Mouse (Mus musculus) hindbrain, embryonic 14.5 days (tissue): ENCODE results near the gene Klre1. TPM values are rescaled to one million over a fixed set of nuclear protein-coding genes. Genes with fewer than 3 reads are reported as not detected.
"Not testable (repeated sequence)": the region's sequence is repeated elsewhere in the genome, so short reads cannot be mapped to it uniquely, and the experiment has no call there.

Experiments
- ATAC-seq: fragments of 200-750 bp; cut with Nextera tagmentation; 2 replicates; pipeline ENCODE4 v1.8.0; 2017; ENCODE audit warnings: moderate number of reproducible peaks, mild to moderate bottlenecking, moderate TSS enrichment, moderate library complexity; ENCODE audit not compliant: low FRiP score
- DNase-seq: peaks from one replicate; pipeline ENCODE4 v3.0.0-alpha.2; 2015; ENCODE audit warnings: low spot score
- H3K27ac ChIP-seq: fragments of 300-500 bp; sonication (generic); 2 replicates; pipeline ENCODE4 v1.5.1; 2014; ENCODE audit warnings: mild to moderate bottlenecking, moderate library complexity
- H3K27me3 ChIP-seq: fragments of 300-500 bp; sonication (generic); 2 replicates; pipeline ENCODE4 v1.6.1; 2014; ENCODE audit warnings: mild to moderate bottlenecking, low read length, mixed read lengths; ENCODE audit not compliant: control insufficient read depth, insufficient read depth
- H3K36me3 ChIP-seq: fragments of 300-500 bp; sonication (generic); replicated peaks from 2 replicates; pipeline ENCODE4 v1.6.1; 2014; ENCODE audit not compliant: control insufficient read depth, insufficient read depth
- H3K4me1 ChIP-seq: fragments of 300-500 bp; sonication (generic); replicated peaks from 2 replicates; pipeline ENCODE4 v1.6.1; 2014; ENCODE audit warnings: antibody characterized with exemption, low read length, mixed read lengths; ENCODE audit not compliant: control insufficient read depth, insufficient read depth
- H3K4me2 ChIP-seq: fragments of 300-500 bp; sonication (generic); replicated peaks from 2 replicates; pipeline ENCODE4 v1.6.1; 2014; ENCODE audit warnings: mild to moderate bottlenecking, moderate library complexity
- H3K4me3 ChIP-seq: fragments of 300-500 bp; sonication (generic); replicated peaks from 2 replicates; pipeline ENCODE4 v1.5.1; 2014; ENCODE audit warnings: mild to moderate bottlenecking, low read length
- H3K9ac ChIP-seq: fragments of 300-500 bp; sonication (generic); 2 replicates; pipeline ENCODE4 v1.6.1; 2014
- H3K9me3 ChIP-seq: fragments of 300-500 bp; sonication (generic); 2 replicates; pipeline ENCODE4 v1.6.1; 2016; ENCODE audit warnings: low read length; ENCODE audit not compliant: control insufficient read depth
- WGBS: fragments of 180-500 bp; shearing (Covaris S2); extraction: QIAGEN DNeasy Blood & Tissue Kit; methylation state at CpG from one replicate; pipeline ENCODE4 v1.1.7; 2014; 5-methylcytosine and 5-hydroxymethylcytosine counted together
- polyA plus RNA-seq: library from polyadenylated mRNA; unstranded; fragments of >200 nt; fragmentation: Nextera tagmentation; extraction: Ambion mirVana; gene quantifications from 2 replicates; pipeline ENCODE4 v1.2.1, GENCODE M21; 2014

The Klre1 gene
- polyA plus RNA-seq, 1 experiment from 2014 or later, result not detected

DNA sequence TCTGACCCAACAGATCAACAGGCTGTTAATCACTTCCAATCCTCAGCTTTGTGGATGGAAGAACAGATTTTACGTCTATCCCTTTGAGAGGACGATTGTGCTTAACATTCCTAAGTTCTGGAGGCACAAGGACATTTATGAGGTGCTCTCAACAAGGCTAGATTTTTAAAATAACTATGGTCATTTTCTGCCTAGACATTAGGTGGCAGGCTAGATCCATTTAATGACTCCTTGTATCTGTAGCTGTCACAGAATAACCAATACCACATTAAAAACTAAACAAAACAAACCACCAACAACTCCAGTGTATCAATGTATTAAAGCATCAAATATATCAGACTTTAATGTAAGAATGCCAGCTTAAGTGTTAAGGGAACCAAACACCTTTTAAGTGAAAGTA, 2.4 kb upstream of the Klre1 start:
- ATAC-seq (no peak), DNase-seq (no peak)
- Histone ChIP-seq H3K9me3 (no peaks in the 10 kb centered on the region), H3K4me2 (no peak overlapping the region), H3K27ac (no peak overlapping the region), H3K36me3 (no peaks in the 10 kb centered on the region), H3K27me3 (no peaks in the 10 kb centered on the region), H3K4me3 (no peak overlapping the region), H3K9ac (no peak overlapping the region), H3K4me1 (no peaks in the 10 kb centered on the region)
- WGBS, result 60% methylated on average over 2 of the region's 2 CpGs

DNA sequence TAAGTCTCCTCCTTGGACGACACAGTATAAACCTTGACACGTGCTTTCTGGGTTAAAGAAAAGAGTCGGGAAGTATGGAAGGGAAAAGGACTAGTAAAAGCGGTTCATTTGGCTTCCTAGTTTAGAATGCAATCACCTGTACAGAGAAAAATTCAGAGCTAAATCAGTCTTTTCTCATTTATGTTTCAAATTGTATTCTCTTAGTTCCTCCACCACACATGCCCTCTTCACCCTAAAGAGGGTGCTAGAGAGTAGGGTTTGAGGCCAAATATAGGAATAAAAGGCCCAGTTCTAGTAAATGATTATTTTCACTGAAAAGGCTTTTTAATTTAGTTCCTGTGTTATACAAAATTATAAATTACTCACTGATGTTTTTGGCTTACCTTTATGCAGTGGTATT, 3.6 kb downstream of the Klre1 start:
- Histone ChIP-seq H3K4me3 (no peak overlapping the region), H3K27me3 (no peaks in the 10 kb centered on the region), H3K9ac (no peak overlapping the region), H3K27ac (no peak overlapping the region), H3K4me1 (no peaks in the 10 kb centered on the region), H3K4me2 (no peak overlapping the region), H3K9me3 (no peaks in the 10 kb centered on the region), H3K36me3 (no peaks in the 10 kb centered on the region)
- ATAC-seq (no peak), DNase-seq (no peak)
- 70% methylated on average over 4 of the region's 4 CpGs for WGBS

DNA sequence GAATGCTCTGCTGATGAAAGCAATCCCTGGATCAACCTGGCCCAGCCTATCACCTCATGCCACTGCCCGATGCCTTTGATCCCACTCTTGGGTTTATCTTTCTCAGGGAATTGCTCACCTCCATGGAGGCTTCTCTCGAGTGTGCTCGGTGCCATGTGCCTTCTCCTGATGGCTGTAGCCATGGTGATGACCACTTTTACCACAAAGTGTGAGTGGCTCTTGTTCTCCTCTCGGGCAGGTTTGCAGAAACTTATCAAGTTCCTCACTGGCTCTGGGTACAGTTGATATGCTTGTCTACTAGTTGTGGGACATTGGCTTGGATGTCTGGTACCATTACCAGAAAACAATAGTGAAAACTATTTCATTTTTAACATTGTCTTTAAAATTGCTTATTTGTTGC, 4.2 kb downstream of the Klre1 start:
- ATAC-seq (no peak), DNase-seq (no peak)
- H3K36me3 ChIP-seq, result no peaks in the 10 kb centered on the region
- H3K4me3 ChIP-seq, result no peak overlapping the region
- WGBS, result 85% methylated on average over 4 of the region's 4 CpGs
- no peaks in the 10 kb centered on the region for H3K27me3 ChIP-seq
- H3K27ac ChIP-seq, result no peak overlapping the region
- no peak overlapping the region for H3K4me2 ChIP-seq
- H3K9ac ChIP-seq, result no peak overlapping the region
- no peaks in the 10 kb centered on the region for H3K4me1 ChIP-seq
- H3K9me3 ChIP-seq, result no peaks in the 10 kb centered on the region

DNA sequence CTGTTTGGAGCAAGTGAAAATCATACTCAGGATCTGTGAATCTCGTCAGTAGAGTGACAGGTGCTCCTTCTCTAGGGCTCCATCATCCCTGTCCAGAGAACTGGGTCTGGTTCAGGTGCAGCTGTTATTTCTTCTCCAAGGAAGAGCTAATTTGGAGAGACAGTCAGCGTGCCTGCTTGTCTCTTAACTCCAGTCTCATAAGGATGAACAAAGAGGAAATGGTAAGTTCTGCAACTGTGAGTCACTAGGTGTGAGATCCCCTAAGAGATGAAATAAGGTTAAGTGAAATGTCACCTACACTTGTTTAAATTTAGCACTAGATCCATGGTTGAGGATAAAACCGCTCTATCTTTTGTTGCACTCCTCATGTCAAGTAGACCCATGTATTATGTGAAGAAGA, 5.3 kb downstream of the Klre1 start:
- DNase-seq (no peak), ATAC-seq (no peak)
- Histone ChIP-seq H3K9ac (no peak overlapping the region), H3K36me3 (no peaks in the 10 kb centered on the region), H3K4me2 (no peak overlapping the region), H3K27me3 (no peaks in the 10 kb centered on the region), H3K4me3 (no peak overlapping the region), H3K27ac (no peak overlapping the region), H3K9me3 (no peaks in the 10 kb centered on the region), H3K4me1 (no peaks in the 10 kb centered on the region)
- 80% methylated on average over 3 of the region's 3 CpGs for whole genome bisulfite sequencing

DNA sequence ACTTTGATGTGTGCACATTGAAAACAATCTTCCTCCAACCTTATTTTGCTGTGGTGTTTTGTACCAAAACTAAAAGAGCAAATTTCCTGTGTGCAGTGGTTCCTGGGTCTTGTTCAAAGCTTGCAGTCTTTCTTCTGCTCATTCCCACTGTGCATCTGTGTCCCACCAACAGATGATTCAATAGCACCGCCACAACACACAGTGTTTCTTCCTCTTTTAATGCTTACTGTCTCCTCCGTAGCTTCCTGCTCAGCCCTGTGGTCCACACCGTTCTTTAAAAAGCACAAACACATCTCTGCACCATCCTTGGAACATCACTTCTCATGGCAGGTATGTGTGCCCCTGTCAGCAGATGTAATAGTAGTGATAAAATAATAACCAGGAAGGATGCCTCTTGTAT, 13.8 kb downstream of the Klre1 start, which contains the start of gene Klrd1:
Gene Klrd1 (plus strand): TSS at position 275 of the 400 bp plus-strand sequence.
- Histone ChIP-seq H3K4me1 (no peaks in the 10 kb centered on the region), H3K4me2 (no peak within 1 kb of the TSS), H3K36me3 (no peaks in the 10 kb centered on the region), H3K9ac (no peak within 1 kb of the TSS), H3K4me3 (no peak within 1 kb of the TSS), H3K27me3 (no peaks in the 10 kb centered on the region), H3K9me3 (no peaks in the 10 kb centered on the region), H3K27ac (no peak within 1 kb of the TSS)
- 90% methylated on average over 3 of the region's 3 CpGs for WGBS
- ATAC-seq (no peak), DNase-seq (no peak)

DNA sequence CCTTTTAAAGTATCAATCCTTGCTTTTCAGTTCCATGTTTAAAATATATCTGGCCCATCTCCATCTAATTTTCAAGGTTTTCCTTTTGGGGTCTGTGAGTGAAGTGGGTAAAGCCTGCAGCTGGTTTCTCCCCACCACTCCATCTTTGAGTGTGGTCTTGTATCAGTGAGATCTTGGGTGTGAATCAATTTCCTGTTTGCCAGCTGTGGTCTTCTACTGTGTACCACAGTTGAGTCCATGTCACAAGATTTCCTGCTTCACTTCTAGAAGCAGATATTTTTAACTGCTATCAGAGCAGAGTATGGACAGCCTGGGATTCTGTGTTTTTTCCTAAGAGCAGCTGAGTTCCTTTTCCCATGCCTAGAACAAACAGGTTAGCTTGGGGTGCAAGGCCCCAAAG, 30.7 kb downstream of the Klre1 start:
- Histone ChIP-seq H3K4me2 (no peak overlapping the region), H3K9ac (no peak overlapping the region), H3K27ac (no peak overlapping the region), H3K9me3 (no peaks in the 10 kb centered on the region), H3K36me3 (no peaks in the 10 kb centered on the region), H3K4me1 (no peaks in the 10 kb centered on the region), H3K4me3 (no peak overlapping the region), H3K27me3 (no peaks in the 10 kb centered on the region)
- ATAC-seq (no peak), DNase-seq (no peak)

DNA sequence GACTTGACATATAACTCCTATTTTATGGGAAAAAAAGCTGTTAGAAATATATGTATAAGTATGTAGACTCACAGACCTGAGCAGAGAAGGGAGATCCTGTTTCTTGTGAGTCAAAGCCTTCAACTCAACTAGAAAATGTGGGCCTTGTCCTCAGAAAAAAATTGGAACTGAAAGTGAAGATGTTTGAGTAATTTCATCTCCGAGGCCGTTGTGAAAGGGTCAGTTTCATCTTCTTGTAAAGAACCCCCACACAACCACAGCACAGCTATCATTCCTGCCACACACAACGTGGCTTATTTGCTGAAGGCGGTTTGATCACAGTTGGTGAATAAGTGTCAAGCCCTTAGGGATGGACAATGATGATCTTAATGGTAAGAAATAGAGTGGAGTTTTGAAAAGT, 46.0 kb downstream of the Klre1 start, which contains the start of gene Klrk1:
Gene Klrk1 (minus strand): TSS at position 130 of the 400 bp plus-strand sequence.
- Histone ChIP-seq H3K4me2 (no peak within 1 kb of the TSS), H3K36me3 (no peaks in the 10 kb centered on the region), H3K9ac (no peak within 1 kb of the TSS), H3K4me3 (no peak within 1 kb of the TSS), H3K27me3 (no peaks in the 10 kb centered on the region), H3K9me3 (no peaks in the 10 kb centered on the region), H3K4me1 (no peaks in the 10 kb centered on the region), H3K27ac (no peak within 1 kb of the TSS)
- DNase-seq, result no peak
- ATAC-seq, result no peak
- WGBS, result 83% methylated on average over 4 of the region's 4 CpGs

DNA sequence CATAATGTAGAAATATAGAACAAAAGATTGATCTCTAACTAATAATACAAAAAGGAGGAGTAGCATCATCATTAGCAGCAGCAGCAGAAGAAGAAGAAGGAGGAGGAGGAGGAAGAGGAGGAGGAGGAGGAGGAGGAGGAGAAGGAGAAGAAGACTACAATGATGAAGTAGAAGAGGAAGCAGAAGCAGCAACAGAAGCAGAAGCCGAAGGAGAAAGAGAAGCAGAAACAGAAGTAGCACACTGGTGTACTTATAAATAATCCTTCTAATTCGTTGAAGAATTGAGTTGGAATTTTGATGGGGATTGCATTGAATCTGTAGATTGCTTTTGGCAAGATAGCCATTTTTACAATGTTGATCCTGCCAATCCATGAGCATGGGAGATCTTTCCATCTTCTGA, 53.3 kb downstream of the Klre1 start:
- not testable (repeated sequence) for H3K4me3 ChIP-seq, H3K4me1 ChIP-seq, H3K9ac ChIP-seq, H3K36me3 ChIP-seq, DNase-seq, H3K27ac ChIP-seq, H3K9me3 ChIP-seq, ATAC-seq, H3K27me3 ChIP-seq, H3K4me2 ChIP-seq
- 87% methylated on average over 2 of the region's 2 CpGs for WGBS
